Mouse (Mus musculus) heart, postnatal 25 days (tissue): Measurements from ENCODE around the gene Prkag2. TPM values are rescaled to one million over a fixed set of nuclear protein-coding genes. Genes with fewer than 3 reads are reported as not detected.
A peak's percentile ranks its signal among the peaks of the same experiment; 100 is the strongest.

Experiments
- DNase-seq: peaks from one replicate; pipeline ENCODE4 v3.0.0; 2022; ENCODE audit warnings: low spot score
- intact Hi-C: fragments of 180-260 bp; cut with DNase I; formaldehyde crosslinking; loops from one replicate; pipeline ENCODE4 v1.15.1; 2025
- total RNA-seq, 2 experiments: library from RNA; stranded (reverse); gene quantifications; 2 replicates each; pipeline ENCODE4 v1.2.3; 2021

Gene Prkag2
- total RNA-seq, 2 experiments from 2014 or later: 29.7 to 36.6 TPM

DNA sequence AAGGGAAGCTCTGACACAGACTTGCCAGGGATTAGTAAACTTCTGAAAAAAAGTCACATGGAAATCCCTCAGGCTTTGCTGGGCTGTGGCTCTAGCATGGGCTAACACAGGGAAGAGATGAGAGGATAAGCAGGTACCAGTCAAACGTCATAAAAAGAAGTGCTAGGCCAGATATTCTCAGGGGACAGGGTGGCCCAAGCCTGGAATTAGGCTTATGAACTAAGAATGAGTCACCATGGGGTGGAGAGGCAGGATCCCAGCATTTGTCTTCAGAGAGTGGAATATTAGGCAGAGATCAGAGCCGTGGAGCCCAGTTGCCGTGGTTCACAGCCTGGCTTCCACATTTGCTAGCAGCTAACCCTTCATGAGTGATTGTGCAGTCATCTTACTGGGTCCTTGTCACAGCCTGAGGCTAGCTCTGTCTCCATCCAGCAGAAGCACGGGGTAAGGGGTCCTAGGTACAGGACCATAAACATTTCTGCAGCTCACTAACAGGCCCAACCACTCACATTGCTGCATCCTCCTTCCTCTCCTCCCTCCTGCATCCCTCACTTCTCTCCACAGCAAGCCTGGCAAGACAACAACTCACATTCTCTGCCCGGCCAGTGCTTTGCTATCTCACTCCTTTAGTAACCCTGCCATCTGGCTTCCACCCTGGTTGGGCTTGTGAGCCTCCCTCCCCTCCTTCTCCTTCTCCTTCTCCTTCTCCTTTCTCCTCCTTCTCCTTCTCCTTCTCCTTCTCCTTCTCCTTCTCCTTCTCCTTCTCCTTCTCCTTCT lies 162.2 kb downstream of the Prkag2 start:
- intact Hi-C loops: no loop called here
- DNase-seq: no peak

DNA sequence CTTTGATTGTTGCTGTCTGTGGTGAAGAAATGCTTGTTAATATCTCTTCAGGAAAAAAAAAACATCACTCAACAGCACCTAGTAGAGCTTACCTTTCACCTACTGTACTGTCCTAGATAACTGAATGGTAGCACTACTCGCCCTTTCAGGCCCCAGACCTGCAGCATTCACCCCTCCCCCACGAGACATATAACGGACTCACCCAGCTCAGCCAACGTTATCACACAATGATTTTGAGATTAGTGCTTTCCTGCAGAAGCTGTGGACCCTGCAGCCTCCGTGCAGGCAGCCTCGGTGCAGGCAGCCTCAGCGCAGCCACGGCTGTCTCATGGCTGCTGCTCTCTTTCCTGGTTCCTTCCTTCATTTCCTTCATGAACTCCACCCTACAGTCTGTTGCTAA lies 164.0 kb downstream of the Prkag2 start:
- intact Hi-C loops: no loop called here
- no peak for DNase-seq

- intact Hi-C loops: no loop called here
- DNase-seq: no peak
These were observed 165.0 kb downstream of the Prkag2 start for GRCm38 (mm10) chr5:24935446-24935845.

DNA sequence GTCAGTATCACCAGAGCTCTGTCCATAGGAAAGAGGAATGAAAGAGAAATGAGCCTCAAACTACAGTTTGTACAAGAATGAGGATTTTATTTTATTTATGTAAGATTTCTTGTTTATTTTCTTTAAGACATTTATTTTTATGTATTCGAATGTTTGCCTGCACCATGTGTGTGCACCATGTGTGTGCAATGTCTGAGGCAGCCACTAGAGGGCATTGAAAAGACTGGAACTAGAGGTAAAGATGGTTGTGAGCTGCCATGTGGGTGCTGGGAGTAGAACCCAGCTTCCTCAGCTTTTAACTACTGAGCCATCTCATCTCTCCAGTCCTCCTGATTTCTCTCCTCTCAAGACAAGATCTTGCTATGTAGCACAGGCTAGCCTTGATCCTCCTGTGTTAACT lies 166.7 kb downstream of the Prkag2 start:
- DNase-seq: no peak
- intact Hi-C loops: no loop called here

DNA sequence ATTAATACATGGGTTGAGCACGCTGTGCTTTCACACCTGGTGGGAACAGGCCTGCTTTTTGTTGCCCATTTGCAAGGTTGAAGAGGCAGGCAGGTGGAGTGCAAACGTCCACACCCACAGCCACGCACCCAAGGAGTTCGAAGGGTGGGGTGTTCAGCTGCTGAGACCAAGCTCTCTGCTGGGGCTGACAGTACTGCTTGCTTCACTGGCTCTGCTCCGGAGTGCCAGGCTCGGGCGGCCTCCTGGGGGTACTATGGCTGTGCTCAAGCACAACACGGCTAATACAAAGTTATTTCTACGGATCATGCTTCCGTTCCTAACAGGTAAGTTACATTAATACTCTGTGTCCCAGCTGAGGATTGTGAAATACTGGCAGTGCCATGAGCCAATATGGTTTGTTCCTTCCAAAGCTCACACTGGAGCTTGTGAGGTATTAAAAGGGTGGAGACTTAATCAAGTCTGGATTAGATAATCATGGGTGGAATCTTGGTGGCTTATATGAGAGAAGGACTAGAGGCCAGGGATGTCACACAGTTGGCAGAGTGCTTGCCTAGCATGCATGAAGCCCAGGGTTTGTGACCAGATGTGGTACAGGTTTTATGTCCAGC lies 168.8 kb downstream of the Prkag2 start:
- intact Hi-C loops: no loop called here
- no peak for DNase-seq

DNA sequence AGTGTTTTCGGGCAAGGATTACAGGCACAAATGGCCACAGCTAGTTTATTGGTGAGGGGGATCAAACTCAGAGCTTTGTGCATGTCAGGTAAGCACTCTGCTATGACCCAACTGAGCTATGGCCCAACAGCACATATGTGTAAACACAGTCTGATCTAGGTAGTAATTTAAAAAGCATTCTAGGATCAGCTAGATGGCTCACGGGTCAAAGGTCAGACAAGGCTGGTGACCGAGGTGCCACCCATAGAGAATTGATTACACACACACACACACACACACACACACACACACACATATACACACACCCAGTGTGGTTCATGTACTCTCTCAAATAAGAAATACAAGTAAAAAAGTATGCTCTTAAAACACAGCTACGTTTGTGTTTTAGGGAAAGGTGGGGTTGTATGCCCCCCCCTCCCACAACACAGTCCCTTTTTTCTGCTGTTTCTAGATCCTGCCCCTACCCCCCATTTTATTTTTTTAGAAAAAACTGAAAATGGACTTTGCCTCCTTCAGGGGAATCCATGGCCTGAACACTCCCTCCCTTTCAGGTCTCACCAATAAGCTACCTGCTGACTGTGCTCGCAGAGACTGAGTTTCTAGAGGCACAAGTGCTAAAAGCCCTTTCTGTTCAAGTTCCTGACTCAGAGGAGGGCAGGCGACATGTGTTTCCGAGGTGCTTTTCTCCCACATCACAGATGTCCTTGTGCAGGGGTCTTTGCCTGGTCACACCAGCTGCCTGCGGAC lies 169.4 kb downstream of the Prkag2 start:
- no peak for DNase-seq

DNA sequence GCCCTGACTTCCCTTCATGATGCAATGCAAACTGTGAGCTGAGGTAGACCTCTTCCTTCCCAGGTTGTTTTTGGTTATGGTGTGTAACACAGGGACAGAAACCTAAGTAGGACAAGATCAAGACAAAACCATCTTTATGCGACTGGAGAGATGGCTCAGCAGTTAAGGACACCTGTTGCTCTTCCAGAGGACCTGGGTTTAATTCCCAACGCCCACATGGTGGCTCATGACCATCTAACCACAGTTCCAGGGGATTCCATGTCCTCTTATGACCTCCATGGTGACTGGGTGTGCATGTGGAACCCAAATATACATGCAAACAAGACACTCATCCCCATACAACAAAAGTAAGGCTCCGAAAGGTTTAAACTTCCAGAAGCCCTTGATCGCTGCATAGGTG lies 171.6 kb downstream of the Prkag2 start:
- intact Hi-C loops: no loop called here
- no peak for DNase-seq

More for the DNA sequence above, 169.4 kb downstream of the Prkag2 start:
- intact Hi-C loops: no loop called here

GRCm38 (mm10) chr5:24927706-24928105 lies 172.7 kb downstream of the Prkag2 start:
- no peak for DNase-seq
- intact Hi-C loops: no loop called here

DNA sequence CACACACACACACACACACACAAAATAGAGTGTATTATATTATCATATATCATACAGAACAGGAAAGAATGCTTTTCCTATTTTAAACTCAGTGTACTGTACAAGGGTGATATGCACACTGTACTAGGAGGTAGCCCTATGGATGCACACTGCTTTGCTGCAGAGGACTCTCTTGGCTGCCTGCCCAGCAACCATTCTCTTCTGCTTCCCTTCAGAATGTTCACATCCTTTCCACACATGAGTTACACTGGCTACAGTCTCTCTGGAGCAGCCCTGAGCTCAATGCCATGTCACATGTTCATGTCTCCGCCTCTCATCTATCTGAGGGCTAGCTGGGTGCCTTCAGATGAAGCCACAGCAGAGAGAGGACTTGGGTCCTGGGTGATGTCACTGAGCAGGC lies 181.3 kb downstream of the Prkag2 start:
- intact Hi-C loops: no loop called here
- no peak for DNase-seq

- intact Hi-C loops: no loop called here
- DNase-seq: no peak
These were observed 183.9 kb downstream of the Prkag2 start for GRCm38 (mm10) chr5:24916511-24916910.

DNA sequence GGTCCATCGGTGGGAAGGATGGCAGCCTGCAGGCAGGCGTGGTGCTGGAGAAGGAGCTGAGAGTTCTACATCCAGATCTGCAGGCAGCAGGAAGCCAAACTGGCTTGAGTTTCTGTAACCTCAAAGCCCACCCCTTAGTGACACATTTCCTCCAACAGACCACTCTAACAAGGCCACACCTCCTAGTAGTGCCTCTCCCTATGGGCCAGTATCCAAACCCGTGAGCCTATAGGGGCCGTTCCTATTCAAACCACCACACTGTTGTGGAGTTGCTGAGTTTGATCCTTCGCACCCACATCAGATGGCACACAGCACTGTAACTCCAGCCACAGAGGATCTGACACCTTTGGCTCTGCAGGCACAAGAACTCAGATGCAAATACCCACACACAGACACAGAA lies 185.3 kb downstream of the Prkag2 start:
- no peak for DNase-seq
- intact Hi-C loops: no loop called here

GRCm38 (mm10) chr5:24913656-24914055 lies 186.8 kb downstream of the Prkag2 start:
- intact Hi-C loops: no loop called here
- no peak for DNase-seq

DNA sequence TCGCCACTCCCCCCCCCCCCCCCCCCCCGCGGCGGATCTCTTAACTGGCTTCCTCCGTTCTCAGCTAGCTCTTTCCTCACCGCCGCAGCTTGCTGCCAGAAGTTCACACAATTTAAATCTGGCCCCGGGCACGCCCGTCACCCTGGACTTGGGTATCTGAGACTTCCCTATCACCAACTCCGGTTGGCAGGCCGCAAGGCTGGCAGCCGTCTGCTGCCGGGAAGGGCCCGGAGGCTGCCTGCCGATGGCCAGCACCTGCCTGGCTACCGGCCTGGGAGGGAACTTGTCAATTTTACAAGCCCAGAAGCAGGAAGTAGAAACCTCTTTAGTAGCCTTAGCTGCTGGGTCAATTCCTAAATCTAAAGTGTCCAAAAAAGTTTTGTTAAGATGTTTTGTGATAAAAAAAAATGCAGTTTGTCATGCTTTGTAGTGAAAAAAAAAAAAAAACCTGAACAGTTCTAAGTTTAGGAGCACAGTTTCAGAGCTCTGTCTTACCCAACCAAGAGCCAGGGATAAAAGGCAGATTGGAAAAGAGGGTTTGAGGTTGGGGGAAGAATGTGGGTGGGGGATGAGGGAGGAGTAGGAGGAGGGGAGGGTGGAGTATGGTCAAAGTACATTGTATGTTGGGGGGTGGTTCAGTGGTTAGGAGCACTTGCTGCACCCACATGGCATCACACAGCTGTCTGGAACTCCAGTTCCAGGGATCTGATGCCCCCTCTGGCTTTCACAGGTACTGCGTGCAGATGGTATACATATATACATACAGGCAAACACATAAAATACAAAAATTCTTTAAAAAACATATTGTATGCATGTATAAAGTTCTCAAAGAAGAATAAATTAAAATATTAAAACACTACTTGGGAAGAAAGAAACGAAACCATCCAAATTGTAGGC lies 191.4 kb downstream of the Prkag2 start:
- intact Hi-C loops: loop anchor here (10.0 kb wide), 1 partner anchor 234 kb away; no protein-coding TSS in a partner anchor
- peak; percentile 67 for DNase-seq

- intact Hi-C loops: loop anchor here (10.0 kb wide), 1 partner anchor 233 kb away; no protein-coding TSS in a partner anchor
- peak; percentile 78 for DNase-seq
These were observed 192.2 kb downstream of the Prkag2 start for GRCm38 (mm10) chr5:24908141-24908819.

DNA sequence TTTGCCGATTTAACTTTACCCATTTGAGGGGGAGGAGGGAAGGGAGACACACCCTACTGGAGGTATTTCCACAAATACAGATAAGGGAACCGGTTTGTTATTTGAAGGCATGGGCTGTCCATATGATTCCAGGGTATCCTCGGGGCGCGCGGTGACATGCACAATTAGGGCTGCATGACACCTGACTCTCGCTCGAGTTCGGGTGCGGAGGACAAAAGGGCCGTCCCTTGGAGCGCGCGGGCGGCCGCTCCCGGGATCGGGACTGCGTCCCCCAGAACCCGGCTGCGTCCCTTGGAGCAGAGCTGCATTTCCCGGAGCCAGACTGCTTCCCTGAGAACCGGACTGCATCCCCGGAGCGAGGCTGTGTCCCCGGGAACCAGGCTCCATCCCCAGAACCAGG lies 192.7 kb downstream of the Prkag2 start:
- intact Hi-C loops: loop anchor here (10.0 kb wide), 1 partner anchor 233 kb away; no protein-coding TSS in a partner anchor
- no peak for DNase-seq

GRCm38 (mm10) chr5:24906844-24907243 lies 193.6 kb downstream of the Prkag2 start:
- no peak for DNase-seq
- intact Hi-C loops: loop anchor here (10.0 kb wide), 1 partner anchor 232 kb away; no protein-coding TSS in a partner anchor

DNA sequence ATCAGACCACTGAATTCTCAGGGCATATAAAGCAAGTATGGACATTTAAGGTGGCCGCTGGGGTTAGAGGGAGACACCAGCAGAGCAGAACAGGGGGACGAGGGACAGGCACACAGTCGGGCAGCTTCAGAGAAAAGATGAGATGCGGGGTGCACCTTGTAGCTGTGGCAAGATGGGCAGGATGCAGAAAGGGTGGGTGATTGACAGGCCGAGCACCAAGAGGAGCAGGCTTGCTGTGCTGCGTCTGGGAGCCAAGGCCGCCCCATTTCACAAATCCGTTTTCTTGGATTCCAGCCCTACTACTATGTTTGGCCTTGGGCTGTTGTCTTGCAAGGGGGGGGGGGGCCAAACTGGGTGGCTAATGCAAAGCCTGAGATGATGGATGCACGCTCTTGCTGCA lies 195.5 kb downstream of the Prkag2 start:
- intact Hi-C loops: loop anchor here (5.0 to 10.0 kb wide), 3 partner anchors 58 to 230 kb away; no protein-coding TSS in a partner anchor
- no peak for DNase-seq

GRCm38 (mm10) chr5:24904423-24904822 lies 196.0 kb downstream of the Prkag2 start:
- no peak for DNase-seq
- intact Hi-C loops: loop anchor here (5.0 to 10.0 kb wide), 3 partner anchors 57 to 230 kb away; no protein-coding TSS in a partner anchor

GRCm38 (mm10) chr5:24904001-24904400 lies 196.4 kb downstream of the Prkag2 start:
- intact Hi-C loops: loop anchor here (5.0 to 10.0 kb wide), 3 partner anchors 57 to 229 kb away; no protein-coding TSS in a partner anchor

More at GRCm38 (mm10) chr5:24904001-24904400, 196.4 kb downstream of the Prkag2 start:
- DNase-seq: no peak
